Mouse (Mus musculus): ENCODE data around the gene Ahdc1.

- TF ChIP-seq BHLHE40 (IDR thresholded peaks at IDR 0.05; ENCODE audit: low read depth, low read length) = no peak
- no peak for TF ChIP-seq TBP (conservative IDR thresholded peaks at IDR 0.05; ENCODE audit: low read depth, low read length)
- no peak for TF ChIP-seq POLR2A (IDR thresholded peaks at IDR 0.05; ENCODE audit: low read depth, low read length)
- no peak for TF ChIP-seq RAD21 (IDR thresholded peaks at IDR 0.05; ENCODE audit: low read depth, low read length)
- TF ChIP-seq ZKSCAN1 (IDR thresholded peaks at IDR 0.05; ENCODE audit: borderline replicate concordance, low read depth, low read length) = no peak
- TF ChIP-seq NRF1 (IDR thresholded peaks at IDR 0.05; ENCODE audit: low read depth, low read length) = no peak
- TF ChIP-seq EP300 (IDR thresholded peaks at IDR 0.05; ENCODE audit: low read length) = no peak
- TF ChIP-seq ZNF384 (IDR thresholded peaks at IDR 0.05; ENCODE audit: low read depth, low read length) = no peak
- no peak for TF ChIP-seq CTCF (conservative IDR thresholded peaks at IDR 0.05 in 1 of 2, IDR thresholded peaks at IDR 0.05 in 1 of 2; ENCODE audit: low read depth in 2 of 2, low read length in 2 of 2)
- TF ChIP-seq POLR2AphosphoS2 (IDR thresholded peaks at IDR 0.05; ENCODE audit: low read depth, low read length) = no peak
These were observed 93.1 kb downstream of the Ahdc1 start for GRCm38 (mm10) chr4:133104194-133104569.
